Mouse (Mus musculus) C2C12 (cell line): Measurements from ENCODE around the gene Papln.

Experiments used
- CEBPB ChIP-seq: IDR thresholded peaks from one replicate; pipeline ENCODE4 v1.6.1; 2011; ENCODE audit warnings: low read depth, mild to moderate bottlenecking, control low read depth, moderate library complexity
- CTCF ChIP-seq: IDR thresholded peaks from one replicate; pipeline ENCODE4 v1.5.1; 2011; ENCODE audit not compliant: control insufficient read depth, insufficient read depth, insufficient read length
- FOSL1 ChIP-seq: IDR thresholded peaks from one replicate; pipeline ENCODE4 v1.8.0; 2011; ENCODE audit warnings: mild to moderate bottlenecking, low read length; ENCODE audit not compliant: poor library complexity, insufficient read depth, severe bottlenecking
- MAX ChIP-seq: IDR thresholded peaks from one replicate; pipeline ENCODE4 v1.6.1; 2011; ENCODE audit warnings: mild to moderate bottlenecking, control low read depth
- MYOD1 ChIP-seq: IDR thresholded peaks from one replicate; pipeline ENCODE4 v1.6.1; 2011; ENCODE audit warnings: low read depth; ENCODE audit not compliant: control insufficient read depth, insufficient read length
- MYOG ChIP-seq: IDR thresholded peaks from one replicate; pipeline ENCODE4 v1.6.1; 2011; ENCODE audit not compliant: control insufficient read depth, insufficient read length; ENCODE audit errors: extremely low read depth
- USF1 ChIP-seq: IDR thresholded peaks from one replicate; pipeline ENCODE4 v1.6.1; 2011; ENCODE audit warnings: low read depth, mild to moderate bottlenecking, control low read depth, moderate library complexity

DNA sequence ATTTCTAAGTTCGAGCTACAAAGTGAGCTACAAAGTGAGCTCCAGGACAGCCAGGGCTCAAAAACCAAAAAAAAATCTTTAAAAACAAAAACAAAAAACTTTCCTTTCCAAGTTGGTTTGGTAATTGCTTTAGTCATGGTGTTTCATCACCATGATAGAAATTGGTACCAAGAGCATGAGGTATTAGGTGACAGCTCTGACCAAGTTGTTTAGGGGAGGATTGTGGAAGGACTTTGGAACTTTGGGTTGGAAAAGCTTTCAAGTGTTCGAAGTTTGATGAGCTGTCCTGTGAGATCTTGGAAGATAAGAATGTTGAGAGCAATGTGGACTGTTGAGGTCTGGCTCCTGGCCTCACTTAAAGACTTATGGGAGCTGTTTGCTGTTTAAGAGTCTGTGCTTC is 3.2 kb upstream of the Papln start:
- TF ChIP-seq CTCF (no peak), USF1 (no peak), CEBPB (no peak), MAX (no peak), FOSL1 (no peak), MYOD1 (no peak), MYOG (no peak)
